Mouse (Mus musculus) lung, postnatal 0 days (tissue): ENCODE results near the gene Abtb2. TPM values are rescaled to one million over a fixed set of nuclear protein-coding genes. Genes with fewer than 3 reads are reported as not detected.

ENCODE experiments used
- ATAC-seq: fragments of 200-750 bp; cut with Nextera tagmentation; 2 replicates; pipeline ENCODE4 v1.8.0; 2017; ENCODE audit warnings: moderate library complexity
- DNase-seq: peaks from one replicate; pipeline ENCODE4 v3.0.0-alpha.2; 2016; ENCODE audit warnings: low spot score
- H3K27ac ChIP-seq: fragments of 300-500 bp; sonication (generic); 2 replicates; pipeline ENCODE4 v1.5.1; 2014; ENCODE audit warnings: antibody characterized with exemption, mild to moderate bottlenecking, low read length, mixed read lengths
- H3K27me3 ChIP-seq: fragments of 300-500 bp; sonication (generic); replicated peaks from 2 replicates; pipeline ENCODE4 v1.6.1; 2014; ENCODE audit warnings: low read length, mixed read lengths; ENCODE audit not compliant: insufficient read depth
- H3K36me3 ChIP-seq: fragments of 300-500 bp; sonication (generic); 2 replicates; pipeline ENCODE4 v1.6.1; 2014; ENCODE audit warnings: low read length, mixed read lengths; ENCODE audit not compliant: insufficient read depth
- H3K4me1 ChIP-seq: fragments of 300-500 bp; sonication (generic); 2 replicates; pipeline ENCODE4 v1.6.1; 2014; ENCODE audit warnings: antibody characterized with exemption, low read depth, low read length, mixed read lengths; ENCODE audit not compliant: insufficient read depth
- H3K4me2 ChIP-seq: fragments of 300-500 bp; sonication (generic); replicated peaks from 2 replicates; pipeline ENCODE4 v1.6.1; 2014; ENCODE audit warnings: low read depth, mild to moderate bottlenecking, low read length, moderate library complexity, mixed read lengths
- H3K4me3 ChIP-seq: fragments of 300-500 bp; sonication (generic); 2 replicates; pipeline ENCODE4 v1.5.1; 2014; ENCODE audit warnings: low read depth, low read length
- H3K9ac ChIP-seq: fragments of 300-500 bp; sonication (generic); replicated peaks from 2 replicates; pipeline ENCODE4 v1.6.1; 2014; ENCODE audit warnings: low read depth, mild to moderate bottlenecking
- H3K9me3 ChIP-seq: fragments of 300-500 bp; sonication (generic); 2 replicates; pipeline ENCODE4 v1.6.1; 2016; ENCODE audit warnings: low read length, mixed read lengths
- CTCF ChIP-seq: IDR thresholded peaks from 2 replicates; pipeline ENCODE4 v1.5.1; 2016; ENCODE audit warnings: antibody characterized with exemption, mild to moderate bottlenecking
- EP300 ChIP-seq: IDR thresholded peaks from 2 replicates; pipeline ENCODE4 v1.6.1; 2016; ENCODE audit warnings: antibody characterized with exemption, mild to moderate bottlenecking, control low read depth
- WGBS: fragments of 180-500 bp; shearing (Covaris S2); extraction: QIAGEN DNeasy Blood & Tissue Kit; methylation state at CpG from one replicate; pipeline ENCODE4 v1.1.7; 2014; 5-methylcytosine and 5-hydroxymethylcytosine counted together
- polyA plus RNA-seq: library from polyadenylated mRNA; unstranded; fragments of >200 nt; fragmentation: Nextera tagmentation; extraction: Ambion mirVana; gene quantifications from 2 replicates; pipeline ENCODE4 v1.2.1, GENCODE M21; 2015

The Abtb2 gene
- polyA plus RNA-seq, 1 experiment from 2014 or later: 3.6 TPM

DNA sequence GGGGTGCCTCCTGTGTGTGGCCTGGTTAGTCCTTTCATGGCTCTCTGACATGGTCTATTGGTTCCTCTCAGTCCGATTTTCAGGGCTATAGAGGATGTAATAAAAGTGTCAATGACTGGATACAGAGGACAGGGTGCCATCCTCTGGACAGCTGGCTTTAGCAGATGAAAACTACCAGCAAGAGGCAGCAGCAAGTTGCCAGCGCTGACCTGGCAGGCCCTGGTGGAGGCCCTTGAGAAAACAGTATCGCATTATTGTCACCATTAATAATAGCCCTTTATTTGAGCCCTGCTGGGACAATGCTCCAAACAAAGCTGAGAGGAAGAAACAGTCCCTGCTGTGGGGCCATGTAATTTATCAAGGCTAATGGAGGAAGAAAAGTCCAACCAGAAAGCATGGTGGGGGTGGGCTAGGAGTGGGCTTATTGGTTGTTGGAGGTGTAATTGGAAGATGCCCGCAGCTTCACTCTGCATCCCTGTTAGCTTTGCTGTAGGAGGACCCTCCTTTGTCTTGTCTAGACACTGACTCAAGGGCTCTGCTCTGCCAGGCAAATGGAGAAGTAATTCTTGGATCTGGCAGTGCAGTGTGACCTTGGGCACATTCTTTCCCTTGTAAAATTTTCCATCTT is 77.6 kb downstream of the Abtb2 start:
- TF ChIP-seq CTCF: no peak
- TF ChIP-seq EP300: no peak
- ATAC-seq: no peak
- Histone ChIP-seq H3K27ac (no peak overlapping the region), H3K4me1 (no peaks in the 10 kb centered on the region), H3K9me3 (no peaks in the 10 kb centered on the region), H3K4me3 (no peak overlapping the region), H3K36me3 (no peaks in the 10 kb centered on the region), H3K9ac (no peak overlapping the region), H3K4me2 (no peak overlapping the region), H3K27me3 (no peaks in the 10 kb centered on the region)
- no peak for DNase-seq
- WGBS: 52% methylated on average over 4 of the region's 4 CpGs

- DNase-seq: no peak
Measured at GRCm38 (mm10) chr2:103644418-103644817, 78.3 kb downstream of the Abtb2 start.

GRCm38 (mm10) chr2:103650314-103650879 is 84.3 kb downstream of the Abtb2 start:
- Histone ChIP-seq H3K27me3 (no peaks in the 10 kb centered on the region), H3K27ac (no peak overlapping the region), H3K4me2 (no peak overlapping the region), H3K9ac (no peak overlapping the region), H3K36me3 (no peaks in the 10 kb centered on the region), H3K9me3 (no peaks in the 10 kb centered on the region), H3K4me3 (no peak overlapping the region), H3K4me1 (no peaks in the 10 kb centered on the region; the same call in 1 of the 2 replicates)
- peak; percentile 47 for DNase-seq
- peak; percentile 69 for ATAC-seq
- 37% methylated on average over 2 of the region's 2 CpGs for WGBS
- peak; percentile 73 for TF ChIP-seq EP300
- TF ChIP-seq CTCF: no peak

More at GRCm38 (mm10) chr2:103644418-103644817, 78.3 kb downstream of the Abtb2 start:
- Histone ChIP-seq H3K27ac (no peak overlapping the region), H3K27me3 (no peaks in the 10 kb centered on the region), H3K4me2 (no peak overlapping the region), H3K4me1 (no peaks in the 10 kb centered on the region), H3K4me3 (no peak overlapping the region), H3K9me3 (no peaks in the 10 kb centered on the region), H3K36me3 (no peaks in the 10 kb centered on the region), H3K9ac (no peak overlapping the region)
- TF ChIP-seq CTCF: no peak
- TF ChIP-seq EP300: no peak
- 21% methylated on average over 1 of the region's 1 CpGs for WGBS
- no peak for ATAC-seq

- ATAC-seq: no peak
Measured at GRCm38 (mm10) chr2:103652121-103652520, 86.0 kb downstream of the Abtb2 start.

DNA sequence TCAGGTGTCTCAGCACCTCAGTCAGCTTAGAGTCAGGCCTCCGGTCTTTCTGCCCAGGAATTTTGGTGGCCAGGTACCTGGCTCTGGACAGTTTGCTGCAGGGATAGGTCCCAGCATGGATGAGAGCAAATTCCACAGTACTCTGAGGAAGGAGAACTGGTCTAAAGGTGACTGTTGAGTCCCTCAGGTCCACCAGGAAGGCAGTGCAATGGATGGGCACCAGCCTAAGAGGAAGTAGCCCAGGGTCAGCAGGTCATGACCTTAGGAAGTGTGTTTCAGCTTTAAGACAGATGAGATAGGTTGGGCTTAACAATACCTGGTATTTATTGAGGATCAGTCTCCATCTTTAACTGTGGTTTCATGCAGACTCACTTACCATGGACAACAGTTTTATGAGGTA is 88.9 kb downstream of the Abtb2 start:
- H3K4me1 ChIP-seq: peaks cover 5% of the 10 kb centered on the region; the same call in 1 of the 2 replicates
- H3K4me2 ChIP-seq: no peak overlapping the region
- 83% methylated on average over 1 of the region's 1 CpGs for WGBS
- no peak overlapping the region for H3K4me3 ChIP-seq
- H3K9me3 ChIP-seq: no peaks in the 10 kb centered on the region
- TF ChIP-seq EP300 (no peak), CTCF (no peak)
- H3K27ac ChIP-seq: no peak overlapping the region
- ATAC-seq (no peak), DNase-seq (no peak)
- H3K27me3 ChIP-seq: no peaks in the 10 kb centered on the region
- H3K9ac ChIP-seq: no peak overlapping the region
- no peaks in the 10 kb centered on the region for H3K36me3 ChIP-seq

More at GRCm38 (mm10) chr2:103652121-103652520, 86.0 kb downstream of the Abtb2 start:
- no peaks in the 10 kb centered on the region for H3K9me3 ChIP-seq
- H3K4me2 ChIP-seq: no peak overlapping the region
- H3K4me1 ChIP-seq: peaks cover 5% of the 10 kb centered on the region; the same call in 1 of the 2 replicates
- WGBS: 58% methylated on average over 4 of the region's 4 CpGs
- H3K36me3 ChIP-seq: no peaks in the 10 kb centered on the region
- TF ChIP-seq EP300 (no peak), CTCF (no peak)
- no peak overlapping the region for H3K9ac ChIP-seq
- no peaks in the 10 kb centered on the region for H3K27me3 ChIP-seq
- no peak overlapping the region for H3K27ac ChIP-seq
- H3K4me3 ChIP-seq: no peak overlapping the region
- DNase-seq: no peak

GRCm38 (mm10) chr2:103656028-103656427 is 89.9 kb downstream of the Abtb2 start:
- Histone ChIP-seq H3K27me3 (no peaks in the 10 kb centered on the region), H3K9ac (no peak overlapping the region), H3K4me1 (peaks cover 5% of the 10 kb centered on the region; the same call in 1 of the 2 replicates), H3K27ac (no peak overlapping the region), H3K9me3 (no peaks in the 10 kb centered on the region), H3K4me3 (no peak overlapping the region), H3K36me3 (no peaks in the 10 kb centered on the region), H3K4me2 (no peak overlapping the region)
- ATAC-seq (peak; percentile 71), DNase-seq (peak; percentile 63)
- TF ChIP-seq EP300: no peak
- no peak for TF ChIP-seq CTCF
